Mouse (Mus musculus) MEL (cell line): ENCODE data around the gene Il10rb. TPM values are rescaled to one million over a fixed set of nuclear protein-coding genes. Genes with fewer than 3 reads are reported as not detected.

Source experiments
- DNase-seq: peaks from one replicate; pipeline ENCODE4 v3.0.0; 2011; ENCODE audit warnings: low read depth, low spot score
- H3K27ac ChIP-seq: 2 replicates; pipeline ENCODE4 v1.5.1; 2012; ENCODE audit warnings: low read depth, mild to moderate bottlenecking, control low read depth, low read length, moderate library complexity; ENCODE audit not compliant: control insufficient read depth
- H3K27me3 ChIP-seq, 2 experiments: fragments of 150-350 bp in 1 of 2; sonication (generic) in 1 of 2; 2 replicates each; pipeline ENCODE4 v1.6.1; 2012; ENCODE audit warnings: low read length in 2 of 2, mild to moderate bottlenecking in 2 of 2, improper control_type of control experiment in 1 of 2, moderate library complexity in 1 of 2; ENCODE audit not compliant: insufficient read depth in 2 of 2, control insufficient read depth in 1 of 2
- H3K36me3 ChIP-seq, 2 experiments: 2 replicates each; pipeline ENCODE4 v1.6.1; 2012 to 2014; ENCODE audit warnings: low read length in 2 of 2, improper control_type of control experiment in 1 of 2, inconsistent platforms in 1 of 2, mild to moderate bottlenecking in 1 of 2; ENCODE audit not compliant: insufficient read depth in 2 of 2, control insufficient read depth in 1 of 2
- H3K4me1 ChIP-seq, 2 experiments: fragments of 150-350 bp in 1 of 2; sonication (generic) in 1 of 2; 2 replicates each; pipeline ENCODE4 v1.6.1; 2012; ENCODE audit warnings: low read length in 2 of 2, improper control_type of control experiment in 1 of 2, mild to moderate bottlenecking in 1 of 2; ENCODE audit not compliant: insufficient read depth in 2 of 2, control insufficient read depth in 1 of 2
- H3K4me3 ChIP-seq, 2 experiments: fragments of 150-350 bp in 1 of 2; sonication (generic) in 1 of 2; 2 replicates each; pipeline ENCODE4 v1.5.1; 2012; ENCODE audit warnings: low read depth in 2 of 2, low read length in 2 of 2, mild to moderate bottlenecking in 2 of 2, moderate library complexity in 2 of 2, control low read depth in 1 of 2, improper control_type of control experiment in 1 of 2; ENCODE audit not compliant: control insufficient read depth in 1 of 2, insufficient read depth in 1 of 2
- H3K79me2 ChIP-seq: 2 replicates; pipeline ENCODE4 v1.6.1; 2012; ENCODE audit warnings: mild to moderate bottlenecking, low read length, moderate library complexity; ENCODE audit not compliant: control insufficient read depth, poor library complexity, insufficient read depth
- H3K9ac ChIP-seq: 2 replicates; pipeline ENCODE4 v1.6.1; 2012; ENCODE audit warnings: low read depth, mild to moderate bottlenecking, control low read depth, low read length, moderate library complexity; ENCODE audit not compliant: control insufficient read depth, poor library complexity, severe bottlenecking
- H3K9me3 ChIP-seq: fragments of 150-350 bp; sonication (generic); replicated peaks from 2 replicates; pipeline ENCODE4 v1.6.1; 2012; ENCODE audit warnings: mild to moderate bottlenecking, low read length, improper control_type of control experiment, moderate library complexity; ENCODE audit not compliant: insufficient read depth
- EP300 ChIP-seq, 2 experiments: IDR thresholded peaks; 2 replicates each; pipeline ENCODE4 v1.6.1; 2011; ENCODE audit warnings: improper control_type of control experiment in 2 of 2, low read length in 2 of 2, low read depth in 1 of 2, mild to moderate bottlenecking in 1 of 2
- GABPA ChIP-seq: IDR thresholded peaks from 2 replicates; pipeline ENCODE4 v1.6.1; 2012; ENCODE audit warnings: low read depth, mild to moderate bottlenecking, inconsistent platforms, low read length, improper control_type of control experiment, moderate library complexity
- MAX ChIP-seq: IDR thresholded peaks from 2 replicates; pipeline ENCODE4 v1.6.1; 2011; ENCODE audit warnings: low read length, improper control_type of control experiment
- MEF2A ChIP-seq: IDR thresholded peaks from 2 replicates; pipeline ENCODE4 v1.6.1; 2014; ENCODE audit warnings: low read depth, mild to moderate bottlenecking, inconsistent platforms, low read length, improper control_type of control experiment; ENCODE audit not compliant: poor library complexity, insufficient replicate concordance, severe bottlenecking; ENCODE audit errors: extremely low read depth
- MYB ChIP-seq: IDR thresholded peaks from 2 replicates; pipeline ENCODE4 v1.6.1; 2011; ENCODE audit warnings: mild to moderate bottlenecking, low read depth, low read length, improper control_type of control experiment
- MYC ChIP-seq: IDR thresholded peaks from 2 replicates; pipeline ENCODE4 v1.6.1; 2011; ENCODE audit warnings: low read depth, mild to moderate bottlenecking, low read length, improper control_type of control experiment, moderate library complexity
- NELFE ChIP-seq: IDR thresholded peaks from 2 replicates; pipeline ENCODE4 v1.6.1; 2011; ENCODE audit warnings: low read depth, low read length, improper control_type of control experiment
- RAD21 ChIP-seq: IDR thresholded peaks from 2 replicates; pipeline ENCODE4 v1.6.1; 2011; ENCODE audit warnings: mild to moderate bottlenecking, low read depth, low read length, improper control_type of control experiment
- SIN3A ChIP-seq: IDR thresholded peaks from 2 replicates; pipeline ENCODE4 v1.6.1; 2012; ENCODE audit warnings: low read length, improper control_type of control experiment, inconsistent platforms
- TAL1 ChIP-seq: IDR thresholded peaks from 2 replicates; pipeline ENCODE4 v1.6.1; 2012; ENCODE audit warnings: mild to moderate bottlenecking, inconsistent platforms, low read length, moderate library complexity, mixed read lengths
- TBP ChIP-seq: IDR thresholded peaks from 2 replicates; pipeline ENCODE4 v1.8.0; 2011; ENCODE audit warnings: low read depth, low read length, improper control_type of control experiment
- TCF12 ChIP-seq: IDR thresholded peaks from 2 replicates; pipeline ENCODE4 v1.6.1; 2014; ENCODE audit warnings: low read depth, mild to moderate bottlenecking, inconsistent platforms, low read length, improper control_type of control experiment, moderate library complexity
- USF1 ChIP-seq: IDR thresholded peaks from 2 replicates; pipeline ENCODE4 v1.6.1; 2014; ENCODE audit warnings: low read depth, mild to moderate bottlenecking, inconsistent platforms, low read length, improper control_type of control experiment, moderate library complexity
- ZKSCAN1 ChIP-seq: IDR thresholded peaks from 2 replicates; pipeline ENCODE4 v1.6.1; 2012; ENCODE audit warnings: low read depth, mild to moderate bottlenecking, inconsistent platforms, low read length, improper control_type of control experiment, moderate library complexity
- ZMIZ1 ChIP-seq: IDR thresholded peaks from 2 replicates; pipeline ENCODE4 v1.6.1; 2012; ENCODE audit warnings: low read depth, mild to moderate bottlenecking, inconsistent platforms, low read length, improper control_type of control experiment, moderate library complexity
- ZNF384 ChIP-seq: IDR thresholded peaks from 2 replicates; pipeline ENCODE4 v1.6.1; 2012; ENCODE audit warnings: low read depth, mild to moderate bottlenecking, inconsistent platforms, low read length, improper control_type of control experiment
- polyA plus RNA-seq, 2 experiments: library from polyadenylated mRNA; stranded (reverse) in 1 of 2; unstranded in 1 of 2; fragments of >175 nt in 1 of 2; fragments of >200 nt in 1 of 2; gene quantifications; 2 replicates each; pipeline versions ENCODE4 v1.2.1 to v1.2.4; 2012; ENCODE audit warnings: low replicate concordance in 2 of 2, low read depth in 1 of 2; ENCODE audit not compliant: insufficient read length in 2 of 2, insufficient read depth in 1 of 2, missing spikeins in 1 of 2
- total RNA-seq: library from RNA; depleted of rRNA; stranded (reverse); fragments of 300-350 nt; gene quantifications from 2 replicates; pipeline ENCODE4 v1.2.3, GENCODE M21; 2012

Il10rb gene
- total and polyA plus RNA-seq, 3 experiments, result 4.7 to 14.6 TPM; not detected in 1

DNA sequence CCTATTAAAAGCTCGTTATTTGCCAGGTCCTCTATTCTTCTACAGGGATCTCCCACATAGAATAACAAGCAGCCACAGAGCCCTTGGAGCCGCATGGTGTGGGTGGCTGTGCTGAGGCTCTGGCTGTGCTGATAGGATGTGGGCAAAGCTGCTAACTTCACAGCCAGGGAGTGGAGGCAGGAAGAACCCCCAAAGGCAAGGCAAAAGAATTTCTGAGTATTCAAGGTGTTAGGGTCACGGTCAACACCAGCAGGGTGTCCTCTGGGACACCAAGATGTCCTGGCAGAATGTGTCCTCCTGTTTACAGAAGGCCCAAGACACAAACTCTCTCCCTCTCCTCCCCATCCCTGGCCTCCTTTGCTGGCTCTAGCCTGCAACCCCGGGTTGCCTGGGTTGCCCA is 36.5 kb downstream of the Il10rb start:
- H3K9ac ChIP-seq, result peak overlapping the region; percentile 31
- TF ChIP-seq TCF12 (peak; percentile 42; the same call in 1 of the 2 replicates), ZMIZ1 (no peak), NELFE (no peak), ZKSCAN1 (no peak), TBP (0 out of 2 replicates have a peak, but pooled peaks have one; percentile 26), MYB (no peak), MAX (no peak), RAD21 (no peak), TAL1 (peak; percentile 49; the same call in 1 of the 2 replicates), EP300 (IDR thresholded peaks at IDR 0.05; ENCODE audit: low read depth in 1 of 2, low read length in 2 of 2) (peak in 1 of 2 experiments; percentile 37; a peak in 1 of 4 replicates)
- peak; percentile 73 for DNase-seq
- H3K27me3 ChIP-seq, result no peaks in the 10 kb centered on the region
- no peaks in the 10 kb centered on the region for H3K9me3 ChIP-seq
- H3K4me3 ChIP-seq, result no peak overlapping the region; a peak in 1 of 4 replicates
- peak overlapping the region; percentile 99 for H3K27ac ChIP-seq
- H3K36me3 ChIP-seq, result peaks cover 0 to 35% of the 10 kb centered on the region in 2 experiments; a peak in 2 of 4 replicates
- H3K79me2 ChIP-seq, result no peaks in the 10 kb centered on the region
- peaks cover 23 to 39% of the 10 kb centered on the region in 2 experiments for H3K4me1 ChIP-seq

GRCm38 (mm10) chr16:91443211-91443611 is 37.2 kb downstream of the Il10rb start:
- TF ChIP-seq ZMIZ1 (no peak), MAX (no peak), USF1 (no peak), MEF2A (no peak), ZNF384 (no peak), GABPA (no peak), SIN3A (no peak), MYC (no peak)
- Histone ChIP-seq H3K9me3 (no peaks in the 10 kb centered on the region), H3K27me3 (no peaks in the 10 kb centered on the region), H3K4me1 (peaks cover 29 to 45% of the 10 kb centered on the region in 2 experiments), H3K9ac (no peak overlapping the region), H3K27ac (no peak overlapping the region), H3K79me2 (no peaks in the 10 kb centered on the region), H3K36me3 (peaks cover 0 to 41% of the 10 kb centered on the region in 2 experiments; a peak in 2 of 4 replicates), H3K4me3 (no peak overlapping the region)
- DNase-seq, result no peak
